Mouse (Mus musculus) brain, embryonic 14.5 days (tissue): ENCODE results near the gene Prickle1. TPM values are rescaled to one million over a fixed set of nuclear protein-coding genes. Genes with fewer than 3 reads are reported as not detected.
A peak's percentile ranks its signal among the peaks of the same experiment; 100 is the strongest.

Experiments
- DNase-seq: peaks from one replicate; pipeline ENCODE4 v3.0.0-alpha.2; 2011; ENCODE audit warnings: low read depth
- CTCF ChIP-seq: fragments of 200-500 bp; IDR thresholded peaks from 2 replicates; pipeline ENCODE4 v1.5.1; 2012; ENCODE audit warnings: inconsistent platforms, mild to moderate bottlenecking, moderate library complexity, borderline replicate concordance; ENCODE audit not compliant: insufficient read depth, insufficient read length; ENCODE audit errors: extremely low read depth
- POLR2A ChIP-seq: fragments of 200-500 bp; IDR thresholded peaks from 2 replicates; pipeline ENCODE4 v1.6.1; 2012; ENCODE audit warnings: mild to moderate bottlenecking, inconsistent platforms, borderline replicate concordance; ENCODE audit not compliant: poor library complexity, insufficient read depth, insufficient read length, severe bottlenecking; ENCODE audit errors: extremely low read depth
- polyA plus RNA-seq: library from polyadenylated mRNA; depleted of rRNA; stranded (reverse); fragments of >200 nt; gene quantifications from 2 replicates; pipeline ENCODE4 v1.2.3, GENCODE M21; 2012

The Prickle1 gene
- polyA plus RNA-seq, 1 experiment = 10.4 TPM

- DNase-seq = peak; percentile 52
Measured at GRCm38 (mm10) chr15:93591371-93591770, 4.3 kb downstream of the Prickle1 start.

GRCm38 (mm10) chr15:93588401-93588800, 7.3 kb downstream of the Prickle1 start:
- DNase-seq = no peak
- TF ChIP-seq CTCF = no peak
- TF ChIP-seq POLR2A = no peak

More at GRCm38 (mm10) chr15:93591371-93591770, 4.3 kb downstream of the Prickle1 start:
- no peak for TF ChIP-seq CTCF
- TF ChIP-seq POLR2A = no peak

- TF ChIP-seq POLR2A (no peak), CTCF (no peak)
- no peak for DNase-seq
Measured at GRCm38 (mm10) chr15:93587660-93588059, 8.0 kb downstream of the Prickle1 start.

- TF ChIP-seq POLR2A = no peak
- TF ChIP-seq CTCF = no peak
- DNase-seq = no peak
Measured at GRCm38 (mm10) chr15:93583051-93583450, 12.6 kb downstream of the Prickle1 start.

- no peak for TF ChIP-seq CTCF
- DNase-seq = no peak
Measured at GRCm38 (mm10) chr15:93581736-93582135, 14.0 kb downstream of the Prickle1 start.

GRCm38 (mm10) chr15:93579899-93580298, 15.8 kb downstream of the Prickle1 start:
- DNase-seq = peak; percentile 80
- TF ChIP-seq POLR2A (no peak), CTCF (peak; percentile 31; the same call in 1 of the 2 replicates)

- DNase-seq = no peak
- TF ChIP-seq POLR2A = no peak
- no peak for TF ChIP-seq CTCF
Measured at GRCm38 (mm10) chr15:93579100-93579499, 16.6 kb downstream of the Prickle1 start.

GRCm38 (mm10) chr15:93576361-93576760, 19.3 kb downstream of the Prickle1 start:
- DNase-seq = no peak
- no peak for TF ChIP-seq CTCF
- TF ChIP-seq POLR2A = no peak

GRCm38 (mm10) chr15:93575884-93576283, 19.8 kb downstream of the Prickle1 start:
- TF ChIP-seq CTCF (peak; percentile 81), POLR2A (no peak)
- DNase-seq = peak; percentile 96

GRCm38 (mm10) chr15:93572889-93573288, 22.8 kb downstream of the Prickle1 start:
- DNase-seq = no peak

GRCm38 (mm10) chr15:93570881-93571495, 24.7 kb downstream of the Prickle1 start:
- no peak for TF ChIP-seq POLR2A

More at GRCm38 (mm10) chr15:93572889-93573288, 22.8 kb downstream of the Prickle1 start:
- TF ChIP-seq POLR2A = no peak
- no peak for TF ChIP-seq CTCF

GRCm38 (mm10) chr15:93568911-93569310, 26.8 kb downstream of the Prickle1 start:
- DNase-seq = no peak
- TF ChIP-seq POLR2A (no peak), CTCF (no peak)

More at GRCm38 (mm10) chr15:93570881-93571495, 24.7 kb downstream of the Prickle1 start:
- DNase-seq = peak; percentile 30
